9 mouse cellular contexts compared by ENCODE assay signal in genomic region chr8:94172809-94173732, GRCm38 (mm10). TPM values are rescaled to one million over a fixed set of nuclear protein-coding genes. Genes with fewer than 3 reads are reported as not detected.
DNase-seq lines count a peak whose midpoint lies in the region; ATAC-seq and TF ChIP-seq lines count a peak whose summit lies in the region.
"Had no signal": no experiment of that assay in that cellular context is flagged by ENCODE, and none has a peak within 500 bp of the region (broad histone marks: within the 10 kb centered on the region; RNA-seq: fewer than 3 reads in every experiment).

No protein-coding gene starts in this region.

- no peaks in the 10 kb centered on the region for H3K36me3 ChIP-seq in hindbrain, embryonic 15.5 days

- H3K4me2 ChIP-seq in hindbrain, embryonic 15.5 days: peak overlapping the region; percentile 89

- H3K27ac ChIP-seq in cerebellum, adult 2 months (ENCODE audit: insufficient read depth, low read length): peak overlapping the region; percentile 0; the same call in 1 of the 2 replicates
- H3K27ac ChIP-seq in hindbrain, embryonic 15.5 days (replicated peaks): no peak overlapping the region

- H3K4me3 ChIP-seq in cerebellum, adult 2 months (replicated peaks; ENCODE audit: insufficient read depth, low read depth, low read length): peak overlapping the region; percentile 54
- peak overlapping the region; percentile 48 for H3K4me3 ChIP-seq in hindbrain, embryonic 15.5 days

- H3K4me1 ChIP-seq in cerebellum, adult 2 months (ENCODE audit: control insufficient read depth, insufficient read depth, low read length): peaks cover 4% of the 10 kb centered on the region
- H3K4me1 ChIP-seq in hindbrain, embryonic 15.5 days (replicated peaks): peaks cover 21% of the 10 kb centered on the region

- ATAC-seq in hindbrain, embryonic 15.5 days (ENCODE audit: low FRiP score, low read depth): no peak
- ATAC-seq in megakaryocyte-erythroid progenitor cell, adult 5-6 weeks (replicated peaks; ENCODE audit: low FRiP score, low TSS enrichment, poor library complexity, severe bottlenecking): peak; percentile 20

- 0 out of 2 replicates have a peak, but pooled peaks have one; percentile 8 for TF ChIP-seq POLR2A in cerebellum, adult 2 months (IDR thresholded peaks at IDR 0.05; ENCODE audit: borderline replicate concordance, insufficient read depth, low read length)

- peak in 1 of 2 experiments; percentile 26 for DNase-seq in cerebellum, adult 2 months
- DNase-seq in cerebellum, adult 8-10 months: no peak
- peak; percentile 24 for DNase-seq in urinary bladder, adult 2 months (ENCODE audit: low spot score)
- DNase-seq in urinary bladder, postnatal 4 days (ENCODE audit: low spot score in 2 of 2): no peak
- DNase-seq in thymus, postnatal 36 days: peak; percentile 28 to 40
- DNase-seq in right cerebral cortex, postnatal 36 days (ENCODE audit: low spot score in 2 of 2): no peak

- peak overlapping the region; percentile 33 for H3K9ac ChIP-seq in hindbrain, embryonic 15.5 days

- no peak for TF ChIP-seq CTCF in cerebellum, adult 2 months (IDR thresholded peaks at IDR 0.05; ENCODE audit: borderline replicate concordance, insufficient read depth, low read depth, low read length)

- WGBS in cerebellum, adult 2 months: 6% methylated on average over 39 of the region's 39 CpGs
- WGBS in hindbrain, embryonic 15.5 days: under 1% methylated on average over 39 of the region's 39 CpGs

- H3K27me3 ChIP-seq in cerebellum, adult 2 months (ENCODE audit: control insufficient read depth, insufficient read depth, low read length): no peaks in the 10 kb centered on the region
- H3K27me3 ChIP-seq in hindbrain, embryonic 15.5 days: peaks cover 74% of the 10 kb centered on the region

- H3K9me3 ChIP-seq in hindbrain, embryonic 15.5 days: no peaks in the 10 kb centered on the region

RNA-seq across cellular contexts. Expression of gene Mt2, which starts 0.6 kb away (rescaled TPM):
- polyA plus RNA-seq in cerebellum, adult 2 months (2012; rRNA removed): 579 and 685 TPM in 2 replicates
- 100.0 and 101 TPM in 2 replicates for polyA plus RNA-seq in urinary bladder, adult 2 months (2012; rRNA removed)
- 21.4 and 24.6 TPM in 2 replicates for polyA plus RNA-seq in hindbrain, embryonic 15.5 days (2015; fragmentation: Nextera tagmentation; extraction: Ambion mirVana)
- 352 and 428 TPM in 2 replicates for total RNA-seq in megakaryocyte-erythroid progenitor cell, adult 5-6 weeks (2014; fragmentation: Nextera tagmentation)
- total RNA-seq in megakaryocyte-erythroid progenitor cell, adult 5-6 weeks (2017): 400 TPM in 2 replicates

RNA-seq across cellular contexts. Expression of gene Mt1, which starts 5.8 kb away (rescaled TPM):
- polyA plus RNA-seq in cerebellum, adult 2 months (2012; rRNA removed): 1,145 and 1,309 TPM in 2 replicates
- polyA plus RNA-seq in urinary bladder, adult 2 months (2012; rRNA removed): 256 and 257 TPM in 2 replicates
- 89.2 and 96.5 TPM in 2 replicates for polyA plus RNA-seq in hindbrain, embryonic 15.5 days (2015; fragmentation: Nextera tagmentation; extraction: Ambion mirVana)
- total RNA-seq in megakaryocyte-erythroid progenitor cell, adult 5-6 weeks (2014; fragmentation: Nextera tagmentation): 524 and 583 TPM in 2 replicates
- 648 and 717 TPM in 2 replicates for total RNA-seq in megakaryocyte-erythroid progenitor cell, adult 5-6 weeks (2017)

RNA-seq across cellular contexts. Expression of gene Mt3, which starts 20.7 kb away (rescaled TPM):
- polyA plus RNA-seq in cerebellum, adult 2 months (2012; rRNA removed): 1,323 and 1,416 TPM in 2 replicates
- polyA plus RNA-seq in urinary bladder, adult 2 months (2012; rRNA removed): 1.6 and 3.5 TPM in 2 replicates
- polyA plus RNA-seq in hindbrain, embryonic 15.5 days (2015; fragmentation: Nextera tagmentation; extraction: Ambion mirVana): 211 and 230 TPM in 2 replicates
- not detected in 2 replicates for total RNA-seq in megakaryocyte-erythroid progenitor cell, adult 5-6 weeks (2014; fragmentation: Nextera tagmentation)
- total RNA-seq in megakaryocyte-erythroid progenitor cell, adult 5-6 weeks (2017): not detected in 2 replicates

RNA-seq across cellular contexts. Expression of gene Mt4, which starts 36.1 kb away (rescaled TPM):
- not detected in 2 replicates for polyA plus RNA-seq in cerebellum, adult 2 months (2012; rRNA removed)
- polyA plus RNA-seq in urinary bladder, adult 2 months (2012; rRNA removed): not detected in 2 replicates
- not detected in 2 replicates for polyA plus RNA-seq in hindbrain, embryonic 15.5 days (2015; fragmentation: Nextera tagmentation; extraction: Ambion mirVana)
- not detected in 2 replicates for total RNA-seq in megakaryocyte-erythroid progenitor cell, adult 5-6 weeks (2014; fragmentation: Nextera tagmentation)
- total RNA-seq in megakaryocyte-erythroid progenitor cell, adult 5-6 weeks (2017): not detected in 2 replicates
- total RNA-seq: heart, postnatal 36 days had no signal

RNA-seq across cellular contexts. Expression of gene Nup93, which starts 41.3 kb away (rescaled TPM):
- polyA plus RNA-seq in cerebellum, adult 2 months (2012; rRNA removed): 29.1 and 30.5 TPM in 2 replicates
- polyA plus RNA-seq in urinary bladder, adult 2 months (2012; rRNA removed): 32.1 and 36.8 TPM in 2 replicates
- polyA plus RNA-seq in hindbrain, embryonic 15.5 days (2015; fragmentation: Nextera tagmentation; extraction: Ambion mirVana): 58.1 and 58.9 TPM in 2 replicates
- total RNA-seq in megakaryocyte-erythroid progenitor cell, adult 5-6 weeks (2014; fragmentation: Nextera tagmentation): 66.6 and 86.4 TPM in 2 replicates
- 55.1 and 69.6 TPM in 2 replicates for total RNA-seq in megakaryocyte-erythroid progenitor cell, adult 5-6 weeks (2017)

Comparison
In these comparisons a context has a peak if more than half of its experiments do, and no peak if none do; other contexts are left out.
1. DNase-seq: peak in urinary bladder, adult 2 months (single experiment) and thymus, postnatal 36 days (2 of 2); none in cerebellum, adult 8-10 months (single experiment), urinary bladder, postnatal 4 days (0 of 2) and right cerebral cortex, postnatal 36 days (0 of 2).
2. RNA of gene Mt3, which starts 20.7 kb away (polyA plus RNA-seq): 1,323 to 1,416 TPM in cerebellum, adult 2 months and 211 to 230 TPM in hindbrain, embryonic 15.5 days; 1.6 to 3.5 TPM in urinary bladder, adult 2 months; every median in the first group is over 10 times any median in the second.